Comparison of ENCODE assay signal across 1 mouse cellular context in the genomic region with DNA sequence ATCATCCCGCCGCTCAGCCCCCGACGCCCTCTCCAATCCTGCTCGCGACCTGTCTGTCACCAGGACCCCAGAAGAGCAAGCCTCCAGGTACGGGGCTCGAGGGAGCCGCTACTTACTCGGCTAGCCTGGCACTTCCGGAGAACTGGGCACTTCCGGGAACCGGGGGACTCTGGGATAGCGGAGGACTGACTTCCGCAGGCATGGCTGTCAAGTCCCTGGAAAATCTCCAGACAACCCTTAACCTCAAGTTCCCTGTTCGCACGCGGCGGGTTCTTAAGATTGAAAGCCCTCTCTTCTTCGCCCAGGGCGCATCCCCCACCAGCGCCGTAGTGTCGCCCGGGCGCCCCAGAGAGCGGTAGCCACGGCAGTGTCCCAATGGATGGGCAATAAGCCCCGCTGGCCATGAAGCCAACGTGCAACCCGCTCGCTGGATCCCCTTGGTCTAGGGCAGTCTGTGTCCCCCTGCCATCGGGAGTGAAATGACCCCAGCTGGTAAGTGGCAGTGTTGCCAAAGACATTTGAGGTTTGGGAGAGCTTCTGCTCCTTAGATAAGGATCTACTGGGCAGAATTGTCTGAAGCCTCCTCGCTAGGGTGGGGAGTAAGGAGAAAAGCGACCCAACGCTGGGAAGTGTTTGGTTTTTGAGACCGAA.
TF ChIP-seq lines count a peak whose summit lies in the region.

A gene (minus strand): TSS at position 153 of the 651 bp plus-strand sequence.
A gene (plus strand): TSS at position 177 of the 651 bp plus-strand sequence.

TF ChIP-seq in MEL, 35 proteins besides CTCF, POLR2A, EP300 and RAD21 (continued from another document):
- no peak for TF ChIP-seq USF1 (IDR thresholded peaks at IDR 0.05; ENCODE audit: low read depth, low read length)
- TF ChIP-seq BHLHE40 (IDR thresholded peaks at IDR 0.05; ENCODE audit: borderline replicate concordance, low read depth, low read length): no peak
